In genomic region chr7:99797911-99798647, GRCm38 (mm10) we compare ENCODE assay signal across 9 mouse cellular contexts. TPM values are rescaled to one million over a fixed set of nuclear protein-coding genes. Genes with fewer than 3 reads are reported as not detected.
A peak's percentile ranks its signal among the peaks of the same experiment; 100 is the strongest.
DNase-seq lines count a peak whose midpoint lies in the region; TF ChIP-seq lines count a peak whose summit lies in the region.
"Had no signal": no experiment of that assay in that cellular context is flagged by ENCODE, and none has a peak within 500 bp of the region (broad histone marks: within the 10 kb centered on the region; RNA-seq: fewer than 3 reads in every experiment).

No protein-coding gene starts in this region.

- H3K9ac ChIP-seq in ES-Bruce4 (ENCODE audit: low read depth, poor library complexity, severe bottlenecking): no peak overlapping the region
- H3K9ac ChIP-seq: limb, embryonic 15.5 days had no signal

- no peak overlapping the region for H3K27ac ChIP-seq in gastrocnemius, adult 2 months
- no peak overlapping the region for H3K27ac ChIP-seq in ES-Bruce4 (ENCODE audit: insufficient read depth, low read length)
- H3K27ac ChIP-seq in layer of hippocampus, adult 2 months: no peak overlapping the region
- H3K27ac ChIP-seq: limb, embryonic 15.5 days had no signal

- H3K4me1 ChIP-seq in ES-Bruce4 (ENCODE audit: control insufficient read depth, insufficient read depth, low read length): no peaks in the 10 kb centered on the region

- H3K4me3 ChIP-seq in gastrocnemius, adult 2 months: no peak overlapping the region
- no peak overlapping the region for H3K4me3 ChIP-seq in ES-Bruce4 (ENCODE audit: low read depth, low read length)
- H3K4me3 ChIP-seq in layer of hippocampus, adult 2 months: no peak overlapping the region
- H3K4me3 ChIP-seq: limb, embryonic 15.5 days had no signal

- H3K36me3 ChIP-seq in ES-Bruce4 (ENCODE audit: control insufficient read depth, insufficient read depth, low read length, poor library complexity, severe bottlenecking): no peaks in the 10 kb centered on the region
- H3K36me3 ChIP-seq: limb, embryonic 15.5 days had no signal

- no peak for TF ChIP-seq EP300 in ES-Bruce4 (IDR thresholded peaks at IDR 0.05; ENCODE audit: insufficient read depth, low read depth, low read length)

- H3K27me3 ChIP-seq in ES-Bruce4 (ENCODE audit: control insufficient read depth, insufficient read depth, low read length, poor library complexity, severe bottlenecking): no peaks in the 10 kb centered on the region
- H3K27me3 ChIP-seq: limb, embryonic 15.5 days had no signal

- TF ChIP-seq CTCF in gastrocnemius, adult 2 months (IDR thresholded peaks at IDR 0.05): peak; percentile 82
- peak; percentile 4 for TF ChIP-seq CTCF in ES-Bruce4 (IDR thresholded peaks at IDR 0.05; ENCODE audit: low read depth, low read length)
- TF ChIP-seq CTCF in layer of hippocampus, adult 2 months (conservative IDR thresholded peaks at IDR 0.05): peak; percentile 90

- intact Hi-C loops in gastrocnemius, adult 2 months (cut with DNase I): loop anchor here (1.0 to 5.0 kb wide), 4 partner anchors 86 to 296 kb away; partner anchors contain the start of gene Slco2b1

- TF ChIP-seq POLR2A in ES-Bruce4 (IDR thresholded peaks at IDR 0.05; ENCODE audit: insufficient read depth, low read length): no peak

- peak; percentile 34 for DNase-seq in gastrocnemius, adult 2 months
- DNase-seq in gastrocnemius, adult 8-10 months (ENCODE audit: low spot score in 2 of 2): no peak
- DNase-seq in cerebellum, postnatal 10 days: peak; percentile 86 to 94
- DNase-seq in frontal cortex, adult 2 months (ENCODE audit: extremely low spot score in 1 of 2, low spot score in 1 of 2): peak; percentile 14 to 96
- DNase-seq in layer of hippocampus, adult 2 months (ENCODE audit: low spot score in 2 of 2): peak; percentile 68 to 88
- DNase-seq in lung, postnatal 14 days: peak; percentile 83
- peak; percentile 69 for DNase-seq in right cerebral cortex, postnatal 4 days

- no peaks in the 10 kb centered on the region for H3K9me3 ChIP-seq in ES-Bruce4 (replicated peaks; ENCODE audit: control insufficient read depth, insufficient read depth, low read length, poor library complexity, severe bottlenecking)
- H3K9me3 ChIP-seq: limb, embryonic 15.5 days had no signal

RNA-seq across cellular contexts. Expression of gene Neu3, which starts 30.1 kb away (rescaled TPM):
- 1 to 10 TPM; 2.1 to 3.4 TPM for total RNA-seq in gastrocnemius, adult 2 months (2021)
- total RNA-seq in gastrocnemius, adult 8-10 months (2022): 1 to 10 TPM; 2.7 to 3.5 (median 2.9) TPM
- polyA plus RNA-seq in ES-Bruce4 (2011; ENCODE audit: insufficient read depth, insufficient read length, low read depth, missing spikeins): 4.0 and 5.0 TPM in 2 replicates
- 2.1 and 2.2 TPM in 2 replicates for polyA plus RNA-seq in frontal cortex, adult 2 months (2012; rRNA removed)
- 1 to 10 TPM; 3.3 to 3.6 TPM for total RNA-seq in layer of hippocampus, adult 2 months (2021)

RNA-seq across cellular contexts. Expression of gene Olfr521, which starts 34.8 kb away (rescaled TPM):
- total RNA-seq in gastrocnemius, adult 2 months (2021): not detected
- not detected for total RNA-seq in gastrocnemius, adult 8-10 months (2022)
- not detected in 2 replicates for polyA plus RNA-seq in ES-Bruce4 (2011; ENCODE audit: insufficient read depth, insufficient read length, low read depth, missing spikeins)
- not detected in 2 replicates for polyA plus RNA-seq in frontal cortex, adult 2 months (2012; rRNA removed)
- total RNA-seq in layer of hippocampus, adult 2 months (2021): not detected
- polyA plus RNA-seq: limb, embryonic 15.5 days had no signal

Comparison
In these comparisons a context has a peak if more than half of its experiments do, and no peak if none do; other contexts are left out.
1. DNase-seq: peak in gastrocnemius, adult 2 months (single experiment), cerebellum, postnatal 10 days (2 of 2), frontal cortex, adult 2 months (2 of 2), layer of hippocampus, adult 2 months (2 of 2), lung, postnatal 14 days (single experiment) and right cerebral cortex, postnatal 4 days (single experiment); none in gastrocnemius, adult 8-10 months (0 of 2).
2. CTCF ChIP-seq: peak in every context shown above with its lines; median percentile 90 in layer of hippocampus, adult 2 months; 82 in gastrocnemius, adult 2 months; 4 in ES-Bruce4.